Mouse (Mus musculus) induced T-regulatory cell, adult 2 months (primary cell): ENCODE results near the gene Acot7.

Source experiments
- DNase-seq: peaks from one replicate; pipeline ENCODE4 v3.0.0-alpha.2; 2012; ENCODE audit warnings: low read depth

Gene Acot7

DNA sequence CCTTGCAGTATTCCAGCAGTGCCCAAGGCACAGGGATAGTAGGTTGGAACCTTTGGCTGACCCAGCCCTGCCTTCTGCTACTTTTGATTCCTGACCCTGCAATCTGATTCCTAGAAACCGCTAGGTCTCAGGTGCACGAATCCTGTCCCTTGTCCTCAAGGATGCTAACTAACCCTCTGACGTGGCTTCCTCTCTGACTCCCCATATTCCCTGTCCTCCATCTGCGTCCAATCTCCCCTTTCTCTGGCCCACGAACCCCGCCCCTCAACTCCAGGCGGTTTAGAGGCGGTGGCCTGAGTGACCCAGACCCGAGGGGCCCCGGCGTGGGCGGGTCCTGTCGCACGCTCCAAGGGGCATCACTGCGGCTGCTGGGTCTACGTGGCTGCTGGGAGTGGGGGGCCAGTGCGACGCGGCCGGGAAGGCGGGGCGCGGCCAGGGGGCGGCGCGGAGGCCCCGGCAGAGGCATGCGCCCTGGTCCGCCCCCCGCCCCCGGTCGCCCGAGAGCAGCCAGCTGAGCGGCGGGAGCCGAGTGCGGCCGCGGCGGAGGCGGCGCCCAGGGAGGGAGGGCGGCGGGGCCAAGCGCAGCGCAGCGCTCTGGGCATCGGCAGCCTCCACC, 95.8 kb downstream of the Acot7 start, which contains the start of gene Gpr153:
Gene Gpr153 (plus strand): TSS at position 612 of the 616 bp plus-strand sequence.
- DNase-seq = no peak

GRCm38 (mm10) chr4:152274681-152275131, 96.8 kb downstream of the Acot7 start:
- DNase-seq = no peak

GRCm38 (mm10) chr4:152276389-152277347, 98.7 kb downstream of the Acot7 start:
- no peak for DNase-seq

DNA sequence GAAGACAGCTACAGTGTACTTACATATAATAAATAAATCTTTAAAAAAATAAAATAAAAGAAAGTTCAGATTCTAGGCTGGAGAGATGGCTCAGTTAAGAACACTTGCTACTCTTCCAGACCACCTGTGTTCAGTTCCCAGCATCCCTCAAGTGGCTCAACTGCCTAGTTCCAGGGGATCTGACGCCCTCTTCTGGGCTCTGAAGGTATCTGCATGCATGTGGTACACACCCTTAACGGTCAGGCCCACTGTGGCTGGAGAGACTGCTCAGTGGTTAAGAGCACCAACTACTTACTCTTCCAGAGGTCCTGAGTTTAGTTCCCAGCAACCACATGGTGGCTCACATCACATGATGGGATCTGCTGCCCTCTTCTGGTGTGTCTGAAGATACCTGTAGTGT, 100.0 kb downstream of the Acot7 start:
- no peak for DNase-seq

DNA sequence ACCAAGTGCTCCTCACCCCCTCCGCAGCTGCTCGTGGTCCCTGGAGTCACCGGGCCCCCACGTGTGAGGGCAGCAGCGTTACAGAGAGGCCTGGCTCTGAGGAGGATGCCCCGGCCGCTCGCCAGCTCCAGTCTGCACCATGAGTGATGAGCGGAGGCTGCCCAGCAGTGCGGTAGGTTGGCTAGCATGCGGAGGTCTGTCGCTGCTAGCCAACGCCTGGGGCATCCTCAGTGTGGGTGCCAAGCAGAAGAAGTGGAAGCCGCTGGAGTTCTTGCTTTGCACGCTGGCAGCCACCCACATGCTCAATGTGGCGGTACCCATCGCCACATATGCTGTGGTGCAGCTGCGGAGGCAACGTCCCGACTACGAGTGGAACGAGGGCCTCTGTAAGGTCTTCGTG, 101.1 kb downstream of the Acot7 start:
- DNase-seq = no peak

- DNase-seq = no peak
These were observed 103.7 kb downstream of the Acot7 start for GRCm38 (mm10) chr4:152281601-152282000.

DNA sequence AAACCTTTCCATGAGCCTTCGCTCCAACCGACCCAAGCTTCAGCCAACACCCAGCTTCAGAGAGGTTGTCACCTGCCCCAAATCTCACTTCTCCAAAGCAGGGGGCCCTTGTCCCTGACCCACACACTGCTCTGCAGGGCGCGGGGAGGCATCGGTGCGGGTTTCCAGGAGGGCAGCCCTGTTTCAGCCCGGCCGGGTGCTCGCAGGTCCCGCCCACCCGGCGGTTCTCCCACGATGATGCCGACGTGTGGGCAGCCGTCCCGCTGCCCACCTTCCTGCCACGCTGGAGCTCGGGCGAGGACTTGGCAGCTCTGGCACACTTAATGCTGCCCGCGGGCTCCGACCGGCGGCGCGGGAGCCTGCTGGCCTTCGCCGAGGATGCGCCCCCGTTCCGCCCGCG, 104.8 kb downstream of the Acot7 start:
- DNase-seq = no peak

DNA sequence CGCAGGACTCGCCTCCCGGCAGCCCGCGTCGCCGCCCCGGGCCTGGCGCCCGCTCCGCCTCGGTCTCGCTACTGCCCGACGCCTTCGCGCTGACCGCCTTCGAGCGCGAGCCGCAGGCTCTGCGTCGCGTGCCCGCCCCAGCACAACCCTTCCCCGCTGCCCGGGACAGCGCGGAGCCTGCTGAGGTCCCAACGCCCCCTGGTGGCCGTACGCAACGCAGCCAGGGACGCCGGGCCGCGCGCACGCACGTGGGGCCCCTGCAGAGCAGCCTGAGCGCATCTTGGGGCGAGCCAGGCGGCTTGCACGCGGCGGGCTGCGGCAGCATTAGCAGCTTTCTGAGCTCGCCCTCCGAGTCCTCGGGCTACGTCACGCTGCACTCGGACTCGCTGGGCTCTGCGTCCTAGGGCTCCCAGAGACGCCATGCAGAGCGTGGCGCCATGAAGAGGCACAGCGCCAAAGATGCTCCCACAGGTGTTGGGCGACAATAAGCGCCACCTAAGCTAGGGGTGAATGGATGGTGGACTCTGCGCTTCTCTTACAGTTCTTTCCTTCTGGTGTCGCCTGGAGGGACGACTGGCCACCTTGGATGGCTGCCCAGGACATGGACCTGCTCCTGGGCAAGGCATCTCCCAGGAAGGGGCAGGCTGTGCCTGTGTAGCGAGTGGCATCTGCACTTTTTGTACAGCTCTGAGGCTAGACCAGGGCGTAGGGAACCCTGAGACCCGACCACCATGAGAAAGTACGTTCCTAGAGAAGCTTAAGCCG, 105.4 kb downstream of the Acot7 start:
- DNase-seq = peak; percentile 89

DNA sequence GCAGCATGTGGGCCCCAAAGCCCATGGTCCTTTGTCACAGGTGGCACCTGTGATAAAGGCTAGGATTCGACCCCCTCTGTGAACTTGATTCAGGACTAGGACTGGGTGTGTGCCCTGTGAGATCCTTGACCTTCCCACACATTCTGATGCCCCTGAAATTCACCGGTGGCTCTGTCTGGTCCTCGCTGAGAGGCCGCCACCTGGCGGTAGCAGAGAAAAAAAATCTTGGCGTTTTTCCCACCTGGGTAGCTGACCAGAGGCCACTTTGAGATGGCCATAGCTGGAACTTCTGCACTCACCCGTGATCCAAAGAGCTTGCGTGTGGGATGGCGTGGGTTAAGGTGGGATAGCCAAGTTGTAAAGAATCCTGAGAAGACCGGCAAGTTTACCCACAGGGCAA, 107.6 kb downstream of the Acot7 start:
- DNase-seq = peak; percentile 69

- DNase-seq = no peak
These were observed 108.2 kb downstream of the Acot7 start for GRCm38 (mm10) chr4:152286183-152286582.

DNA sequence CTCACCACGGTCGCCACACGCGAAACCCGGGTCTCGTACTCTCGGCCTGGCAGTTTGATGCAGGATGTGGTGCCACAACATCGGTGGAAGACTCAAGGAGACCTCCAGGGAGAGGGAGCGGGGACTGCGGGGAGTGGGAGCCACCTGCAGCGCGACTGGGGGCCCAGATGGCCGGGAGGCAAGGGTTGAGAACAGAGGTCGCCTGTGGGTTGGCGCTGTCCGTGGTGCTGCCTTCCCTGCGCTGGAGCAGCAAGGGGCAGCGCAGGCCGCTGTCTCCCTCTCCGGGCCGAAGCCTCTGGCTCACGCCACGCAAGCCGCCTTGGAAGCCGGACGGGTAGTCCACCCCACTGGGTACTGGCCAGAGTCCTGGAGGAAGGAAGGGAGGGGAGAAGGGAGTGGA, 109.0 kb downstream of the Acot7 start:
- DNase-seq = peak; percentile 66

- DNase-seq = no peak
These were observed 109.6 kb downstream of the Acot7 start for GRCm38 (mm10) chr4:152287317-152288120.

DNA sequence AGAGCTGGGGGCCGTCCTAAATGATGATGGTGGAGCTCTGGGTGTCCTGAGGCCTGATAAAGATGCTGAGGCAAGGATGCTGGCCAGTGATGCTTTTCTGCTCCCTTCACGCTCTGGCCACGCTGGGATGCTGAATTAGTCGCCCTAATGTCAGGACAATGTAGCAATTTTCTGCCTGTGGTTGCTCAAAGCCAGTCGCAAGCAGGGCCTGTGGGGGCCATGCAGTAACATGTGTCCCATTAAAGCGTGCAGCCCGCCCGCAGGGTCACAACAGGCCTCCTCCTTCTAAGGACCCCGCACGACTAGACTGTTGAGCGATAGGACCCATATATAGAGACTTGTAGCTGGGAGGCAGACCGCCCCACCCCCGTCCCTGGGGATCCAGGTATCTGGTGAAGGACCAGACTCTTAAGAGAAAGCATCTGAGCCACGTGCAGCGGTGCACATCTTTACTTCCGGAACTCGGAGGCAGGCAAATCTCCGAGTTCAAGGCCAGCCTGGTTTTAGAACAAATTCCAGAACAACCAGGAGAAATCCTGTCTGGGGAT, 110.5 kb downstream of the Acot7 start:
- no peak for DNase-seq

GRCm38 (mm10) chr4:152290385-152290784, 112.5 kb downstream of the Acot7 start:
- no peak for DNase-seq

DNA sequence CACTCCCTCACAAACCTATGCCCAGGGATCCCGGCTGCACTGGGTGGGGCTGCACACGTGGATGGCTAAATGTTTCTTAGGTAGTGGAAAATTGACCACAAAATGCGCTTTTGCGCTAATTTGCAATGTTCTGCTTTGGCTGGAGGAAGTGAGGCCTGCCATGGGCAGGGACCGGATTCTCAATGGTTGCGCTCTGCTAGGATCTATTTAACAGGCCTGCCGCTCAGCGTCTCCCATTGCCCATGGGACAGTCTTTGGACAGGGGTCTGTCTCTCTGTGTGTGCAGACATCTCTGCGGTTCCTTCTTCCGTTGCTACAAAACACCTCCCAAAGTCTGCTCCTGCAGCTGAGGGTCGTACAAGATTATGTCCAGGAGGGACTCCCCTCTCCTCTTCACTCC, 113.1 kb downstream of the Acot7 start:
- DNase-seq = no peak

DNA sequence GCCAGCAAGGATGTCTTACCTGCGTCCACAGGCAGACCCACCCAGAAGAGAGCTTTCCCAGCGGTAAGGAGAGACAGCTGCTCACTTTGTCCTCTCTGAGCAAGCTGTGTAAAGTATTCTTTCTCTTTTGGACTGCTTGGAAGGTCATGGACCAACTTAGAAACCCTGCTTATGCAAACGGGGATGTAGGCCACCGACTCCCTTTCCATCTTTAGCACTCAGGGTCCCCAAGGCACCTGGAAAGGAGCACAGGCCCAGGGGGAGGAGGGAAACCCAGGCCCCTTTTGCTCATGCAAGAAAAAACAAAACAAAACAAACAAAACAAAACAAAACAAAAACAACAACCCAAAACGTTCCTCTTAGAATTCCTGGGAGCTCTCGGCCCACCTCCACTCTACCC, 113.6 kb downstream of the Acot7 start, which contains the start of gene Hes3:
Gene Hes3 (minus strand): TSS at position 101 of the 400 bp plus-strand sequence.
- DNase-seq = no peak

DNA sequence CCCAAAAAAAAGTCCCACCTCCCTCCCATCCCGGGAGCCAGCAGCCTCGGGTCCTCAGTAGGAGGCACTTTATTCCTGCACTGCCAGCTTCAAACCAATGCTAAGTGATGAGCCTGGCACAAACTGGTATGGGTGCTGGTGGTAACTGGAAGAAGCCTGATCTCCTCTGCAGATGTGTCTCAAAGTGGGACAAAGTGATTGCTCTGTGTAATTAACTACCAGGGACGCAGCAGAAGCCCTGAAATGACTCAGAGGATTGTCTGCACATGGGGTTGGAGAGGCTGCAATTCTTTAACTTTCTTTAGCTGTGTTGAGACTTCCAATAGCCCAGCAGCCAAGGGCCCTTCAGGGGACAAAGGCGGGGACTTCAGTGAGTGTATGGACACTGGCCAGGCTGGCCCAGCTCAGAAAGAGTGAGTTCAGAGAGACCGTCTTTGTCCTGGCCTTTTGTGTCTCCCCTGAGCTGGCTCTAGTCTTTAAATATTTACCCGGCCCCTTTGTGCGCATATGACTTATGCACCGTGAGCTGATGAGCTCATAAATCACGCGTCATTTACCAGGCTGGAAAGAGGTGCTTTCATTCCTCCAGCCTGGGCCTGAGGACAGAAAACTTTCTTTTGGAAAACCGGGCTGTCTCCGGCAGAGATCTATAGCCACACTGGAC, 114.3 kb downstream of the Acot7 start:
- no peak for DNase-seq

- DNase-seq = no peak
These were observed 116.4 kb downstream of the Acot7 start for GRCm38 (mm10) chr4:152294188-152294929.

DNA sequence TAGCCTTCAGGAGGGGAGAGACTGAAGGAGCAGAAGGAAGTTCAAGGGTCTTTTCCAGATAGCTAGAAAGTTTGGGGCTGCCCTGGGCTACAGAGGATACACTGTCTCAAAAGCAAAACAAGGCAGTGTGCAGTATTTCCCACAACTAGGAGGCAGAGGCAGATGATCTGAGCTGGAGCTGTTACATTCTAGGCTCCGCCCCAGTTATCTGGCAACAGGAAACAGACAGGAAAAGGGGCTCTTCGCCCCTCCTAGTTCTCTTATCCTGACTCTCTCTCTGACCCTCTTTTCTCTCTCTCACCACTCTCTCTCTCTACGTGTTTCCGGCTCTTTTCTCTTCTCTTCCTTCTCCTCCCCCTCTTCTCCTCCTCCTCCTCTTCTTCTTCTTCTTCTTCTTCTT, 118.0 kb downstream of the Acot7 start:
- DNase-seq = peak; percentile 59

GRCm38 (mm10) chr4:152296371-152296770, 118.4 kb downstream of the Acot7 start:
- no peak for DNase-seq
